Mouse (Mus musculus) neural tube, embryonic 12.5 days (tissue): Measurements from ENCODE around the gene Llph. TPM values are rescaled to one million over a fixed set of nuclear protein-coding genes. Genes with fewer than 3 reads are reported as not detected.

Experiments used
- ATAC-seq: fragments of 200-750 bp; cut with Nextera tagmentation; 2 replicates; pipeline ENCODE4 v1.8.0; 2017; ENCODE audit warnings: low read depth, mild to moderate bottlenecking, moderate TSS enrichment, moderate library complexity; ENCODE audit not compliant: low FRiP score
- H3K27ac ChIP-seq: fragments of 300-500 bp; sonication (generic); 2 replicates; pipeline ENCODE4 v1.5.1; 2016
- H3K27me3 ChIP-seq: fragments of 300-500 bp; sonication (generic); replicated peaks from 2 replicates; pipeline ENCODE4 v1.6.1; 2016; ENCODE audit warnings: mild to moderate bottlenecking
- H3K36me3 ChIP-seq: fragments of 300-500 bp; sonication (generic); 2 replicates; pipeline ENCODE4 v1.6.1; 2016; ENCODE audit warnings: mild to moderate bottlenecking
- H3K4me1 ChIP-seq: fragments of 300-500 bp; sonication (generic); 2 replicates; pipeline ENCODE4 v1.6.1; 2016
- H3K4me2 ChIP-seq: fragments of 300-500 bp; sonication (generic); replicated peaks from 2 replicates; pipeline ENCODE4 v1.6.1; 2016; ENCODE audit warnings: mild to moderate bottlenecking
- H3K4me3 ChIP-seq: fragments of 300-500 bp; sonication (generic); 2 replicates; pipeline ENCODE4 v1.5.1; 2016
- H3K9ac ChIP-seq: fragments of 300-500 bp; sonication (generic); 2 replicates; pipeline ENCODE4 v1.6.1; 2016; ENCODE audit warnings: mild to moderate bottlenecking
- H3K9me3 ChIP-seq: fragments of 300-500 bp; sonication (generic); 2 replicates; pipeline ENCODE4 v1.6.1; 2016; ENCODE audit warnings: mild to moderate bottlenecking
- WGBS: fragments of 180-500 bp; shearing (Covaris S2); methylation state at CpG from one replicate; pipeline ENCODE4 v1.1.7; 2016; 5-methylcytosine and 5-hydroxymethylcytosine counted together
- polyA plus RNA-seq: library from polyadenylated mRNA; unstranded; fragments of >200 nt; fragmentation: Nextera tagmentation; extraction: Ambion mirVana; gene quantifications from 2 replicates; pipeline ENCODE4 v1.2.1, GENCODE M21; 2016

Gene Llph
- polyA plus RNA-seq, result 51.3 and 51.9 TPM in 2 replicates

DNA sequence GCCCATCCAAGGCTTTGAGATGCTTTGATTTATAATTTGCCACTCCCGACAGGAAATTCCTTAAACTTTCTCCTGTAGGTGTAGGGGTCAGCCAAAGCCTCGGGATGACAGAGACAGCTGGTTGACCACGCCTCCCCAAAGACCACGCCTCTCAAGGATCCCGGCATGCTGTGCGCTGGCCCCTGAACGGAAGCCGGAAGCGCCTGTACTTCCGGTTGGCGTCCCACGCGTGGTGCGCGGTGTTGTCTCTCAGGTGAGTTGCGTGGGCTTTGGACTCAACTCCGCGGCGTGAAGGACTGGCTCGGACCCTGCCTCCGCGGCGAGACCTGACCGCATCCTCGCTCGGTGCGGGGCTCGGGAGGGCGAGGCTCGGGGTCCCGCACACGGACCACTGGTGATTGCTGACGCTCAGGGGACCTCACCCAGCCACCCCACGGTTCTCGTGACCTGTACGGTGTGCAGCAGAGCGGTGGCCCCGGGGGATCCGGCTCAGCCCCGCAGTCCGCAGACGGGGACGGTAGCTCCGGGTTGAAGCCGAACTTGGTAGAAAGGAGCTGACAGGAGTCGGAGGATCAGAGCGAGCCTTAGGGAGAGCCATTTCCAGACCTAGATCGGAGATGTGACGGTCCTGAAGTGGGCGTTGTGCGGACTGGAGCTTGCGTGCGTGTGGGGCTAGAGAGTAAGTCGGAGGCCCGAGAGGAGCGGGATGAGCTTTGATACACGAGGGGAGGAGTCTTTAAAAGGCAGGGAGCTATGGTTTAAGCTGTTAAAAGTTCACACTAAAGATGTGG, at the start of gene Llph:
TSS of gene Llph (plus strand) at position 200 of the 791 bp plus-strand sequence.
- H3K4me2 ChIP-seq, result peak within 1 kb of the TSS; percentile 90
- peak within 1 kb of the TSS; percentile 99 for H3K4me3 ChIP-seq
- H3K27ac ChIP-seq, result no peak within 1 kb of the TSS
- under 1% methylated on average over 57 of the region's 57 CpGs for whole genome bisulfite sequencing
- peaks cover 15% of the 10 kb centered on the region for H3K4me1 ChIP-seq
- peaks cover 29% of the 10 kb centered on the region for H3K36me3 ChIP-seq
- ATAC-seq, result peak; percentile 93
- H3K9me3 ChIP-seq, result no peaks in the 10 kb centered on the region
- H3K9ac ChIP-seq, result peak within 1 kb of the TSS; percentile 87
- H3K27me3 ChIP-seq, result no peaks in the 10 kb centered on the region

DNA sequence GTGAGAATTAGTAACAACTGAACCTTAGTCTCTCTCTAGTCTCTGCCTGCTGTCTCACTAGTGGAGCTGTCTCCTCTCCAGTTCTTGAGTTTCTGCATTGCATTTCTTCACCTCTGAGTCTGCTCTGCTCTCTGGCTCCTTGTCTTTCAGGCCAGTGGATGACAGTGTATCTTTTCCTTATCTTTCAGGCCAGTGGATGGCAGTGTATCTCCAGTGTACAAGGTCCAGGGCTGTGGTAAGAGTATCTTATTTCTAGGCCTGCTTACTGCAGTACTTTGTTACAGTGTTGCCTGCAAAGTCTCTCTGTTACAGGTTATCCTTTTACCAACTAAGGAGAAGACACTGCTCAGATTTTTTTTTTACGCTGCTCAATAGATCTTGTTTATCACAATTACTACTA, 44.0 kb upstream of the Llph start:
- Histone ChIP-seq H3K36me3 (no peaks in the 10 kb centered on the region), H3K9me3 (no peaks in the 10 kb centered on the region), H3K9ac (no peak overlapping the region), H3K27me3 (no peaks in the 10 kb centered on the region), H3K4me3 (no peak overlapping the region), H3K4me2 (no peak overlapping the region), H3K27ac (no peak overlapping the region), H3K4me1 (no peaks in the 10 kb centered on the region)
- ATAC-seq, result no peak
- WGBS, result 91% methylated on average over 1 of the region's 1 CpGs

- Histone ChIP-seq H3K27ac (no peak overlapping the region), H3K9me3 (no peaks in the 10 kb centered on the region), H3K4me2 (no peak overlapping the region), H3K4me3 (no peak overlapping the region), H3K36me3 (no peaks in the 10 kb centered on the region), H3K27me3 (no peaks in the 10 kb centered on the region), H3K9ac (no peak overlapping the region), H3K4me1 (no peaks in the 10 kb centered on the region)
- ATAC-seq, result no peak
- WGBS, result 92% methylated on average over 2 of the region's 2 CpGs
These were observed 43.5 kb upstream of the Llph start for GRCm38 (mm10) chr10:120183342-120183741.

GRCm38 (mm10) chr10:120188513-120188912, 38.4 kb upstream of the Llph start:
- Histone ChIP-seq H3K27me3 (no peaks in the 10 kb centered on the region), H3K9me3 (no peaks in the 10 kb centered on the region), H3K4me1 (no peaks in the 10 kb centered on the region), H3K9ac (no peak overlapping the region), H3K4me2 (no peak overlapping the region), H3K4me3 (no peak overlapping the region), H3K36me3 (no peaks in the 10 kb centered on the region), H3K27ac (no peak overlapping the region)
- ATAC-seq, result no peak
- 77% methylated on average over 2 of the region's 2 CpGs for WGBS

DNA sequence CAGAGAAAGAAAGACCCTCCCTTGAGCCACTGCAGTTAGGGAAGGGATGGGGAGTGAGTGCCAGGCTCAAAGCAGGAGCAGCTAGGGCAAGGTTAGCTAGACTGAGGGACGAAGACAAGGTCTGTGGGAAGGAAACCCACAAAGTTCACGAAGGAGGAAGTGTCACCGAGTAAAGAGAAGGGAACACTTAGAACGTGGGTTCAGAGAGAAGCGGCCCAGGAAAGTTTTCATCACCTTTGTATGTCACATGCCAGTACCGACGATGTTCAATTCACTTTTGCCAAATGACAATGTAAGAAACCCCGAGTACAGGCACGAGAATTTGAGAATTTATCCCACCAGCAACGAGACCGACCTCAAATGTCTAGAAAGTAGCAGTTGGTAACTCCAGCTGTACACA, 37.6 kb upstream of the Llph start:
- no peak for ATAC-seq

DNA sequence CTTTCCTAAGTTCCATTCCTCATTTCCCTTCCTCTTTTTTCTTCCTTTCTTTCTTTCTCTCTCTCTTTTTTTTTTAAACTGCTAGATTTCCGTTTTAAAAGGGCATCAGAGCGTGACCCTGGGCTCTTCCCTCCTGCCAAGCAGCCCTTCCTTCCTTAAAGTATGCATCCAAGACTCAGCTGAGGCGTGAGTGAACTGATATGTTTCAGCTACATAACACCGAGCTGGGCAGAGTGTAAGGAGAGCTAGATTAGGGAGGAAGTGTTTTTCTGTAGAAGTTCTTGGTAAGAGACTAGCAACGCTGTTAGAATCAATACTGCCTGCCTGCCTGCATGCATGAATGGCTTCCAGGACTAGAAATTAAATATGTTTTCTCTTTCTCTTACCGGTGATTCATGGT, 37.1 kb upstream of the Llph start:
- Histone ChIP-seq H3K4me1 (no peaks in the 10 kb centered on the region), H3K36me3 (no peaks in the 10 kb centered on the region), H3K27ac (no peak overlapping the region), H3K4me2 (no peak overlapping the region), H3K4me3 (no peak overlapping the region), H3K9me3 (no peaks in the 10 kb centered on the region), H3K27me3 (no peaks in the 10 kb centered on the region), H3K9ac (no peak overlapping the region)
- 50% methylated on average over 6 of the region's 6 CpGs for WGBS
- ATAC-seq, result no peak

More for the DNA sequence above, 37.6 kb upstream of the Llph start:
- H3K9me3 ChIP-seq, result no peaks in the 10 kb centered on the region
- H3K4me2 ChIP-seq, result no peak overlapping the region
- 82% methylated on average over 11 of the region's 11 CpGs for WGBS
- no peaks in the 10 kb centered on the region for H3K27me3 ChIP-seq
- no peak overlapping the region for H3K4me3 ChIP-seq
- H3K9ac ChIP-seq, result no peak overlapping the region
- H3K4me1 ChIP-seq, result no peaks in the 10 kb centered on the region
- H3K36me3 ChIP-seq, result no peaks in the 10 kb centered on the region
- H3K27ac ChIP-seq, result no peak overlapping the region

DNA sequence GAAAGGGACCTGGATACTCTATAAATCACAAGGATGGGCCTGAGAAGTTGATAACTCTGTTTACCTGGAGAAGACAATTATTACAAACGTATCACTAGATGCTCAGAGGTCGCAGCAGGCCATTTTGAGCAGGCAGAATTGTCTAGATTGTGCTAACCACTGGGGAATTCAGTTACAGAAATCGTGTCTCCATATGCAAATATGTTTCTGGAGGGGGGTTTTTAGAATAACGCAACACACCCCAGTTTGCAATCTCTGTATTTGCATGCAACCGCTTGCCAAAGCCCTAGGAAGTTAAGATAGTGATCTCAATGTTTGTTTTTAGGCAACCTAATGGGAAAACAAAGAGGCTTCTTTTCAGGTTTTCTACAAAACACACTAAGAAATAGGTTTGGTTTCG, 35.7 kb upstream of the Llph start:
- Histone ChIP-seq H3K4me1 (no peaks in the 10 kb centered on the region), H3K27ac (no peak overlapping the region), H3K4me2 (no peak overlapping the region), H3K4me3 (no peak overlapping the region), H3K27me3 (no peaks in the 10 kb centered on the region), H3K9me3 (no peaks in the 10 kb centered on the region), H3K36me3 (no peaks in the 10 kb centered on the region), H3K9ac (no peak overlapping the region)
- no peak for ATAC-seq
- 90% methylated on average over 6 of the region's 6 CpGs for WGBS

DNA sequence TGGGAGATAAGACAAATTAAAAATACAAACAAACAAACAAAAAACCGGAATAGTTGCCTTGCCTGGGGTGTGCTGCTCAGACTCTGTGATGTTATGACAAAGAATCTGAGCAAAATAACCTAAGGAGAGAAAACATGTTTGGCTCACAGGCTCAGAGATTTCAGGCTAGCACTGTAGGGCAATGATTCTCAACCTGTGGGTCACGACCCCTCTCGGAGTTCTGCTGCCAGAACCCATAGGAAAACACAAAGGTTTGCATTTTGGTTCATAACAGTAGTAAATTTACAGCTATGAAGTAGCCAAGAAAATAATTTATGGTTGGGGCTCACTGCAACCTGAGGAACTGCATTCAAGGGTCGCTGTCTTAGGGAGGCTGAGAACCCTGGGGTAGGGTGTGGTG, 34.6 kb upstream of the Llph start:
- 0 out of 2 replicates have a peak, but pooled peaks cover 2% of the 10 kb centered on the region for H3K27me3 ChIP-seq
- H3K4me2 ChIP-seq, result no peak overlapping the region
- no peak overlapping the region for H3K27ac ChIP-seq
- no peak for ATAC-seq
- H3K4me3 ChIP-seq, result no peak overlapping the region
- no peaks in the 10 kb centered on the region for H3K9me3 ChIP-seq
- no peaks in the 10 kb centered on the region for H3K36me3 ChIP-seq
- H3K9ac ChIP-seq, result no peak overlapping the region
- WGBS, result 87% methylated on average over 4 of the region's 4 CpGs
- H3K4me1 ChIP-seq, result no peaks in the 10 kb centered on the region

GRCm38 (mm10) chr10:120193255-120193654, 33.6 kb upstream of the Llph start:
- H3K27me3 ChIP-seq, result 0 out of 2 replicates have a peak, but pooled peaks cover 6% of the 10 kb centered on the region
- H3K9ac ChIP-seq, result no peak overlapping the region
- no peaks in the 10 kb centered on the region for H3K36me3 ChIP-seq
- H3K4me1 ChIP-seq, result no peaks in the 10 kb centered on the region
- 94% methylated on average over 8 of the region's 8 CpGs for WGBS
- ATAC-seq, result no peak
- no peaks in the 10 kb centered on the region for H3K9me3 ChIP-seq
- no peak overlapping the region for H3K4me3 ChIP-seq
- no peak overlapping the region for H3K4me2 ChIP-seq
- no peak overlapping the region for H3K27ac ChIP-seq

GRCm38 (mm10) chr10:120197061-120197835, 29.6 kb upstream of the Llph start:
- H3K4me3 ChIP-seq, result no peak overlapping the region
- H3K27ac ChIP-seq, result no peak overlapping the region
- H3K27me3 ChIP-seq, result peaks cover 16% of the 10 kb centered on the region; the same call in 1 of the 2 replicates
- 84% methylated on average over 14 of the region's 14 CpGs for WGBS
- H3K9me3 ChIP-seq, result no peaks in the 10 kb centered on the region
- no peak for ATAC-seq
- H3K36me3 ChIP-seq, result no peaks in the 10 kb centered on the region
- H3K9ac ChIP-seq, result no peak overlapping the region
- H3K4me1 ChIP-seq, result peaks cover 7% of the 10 kb centered on the region; the same call in 1 of the 2 replicates
- no peak overlapping the region for H3K4me2 ChIP-seq

DNA sequence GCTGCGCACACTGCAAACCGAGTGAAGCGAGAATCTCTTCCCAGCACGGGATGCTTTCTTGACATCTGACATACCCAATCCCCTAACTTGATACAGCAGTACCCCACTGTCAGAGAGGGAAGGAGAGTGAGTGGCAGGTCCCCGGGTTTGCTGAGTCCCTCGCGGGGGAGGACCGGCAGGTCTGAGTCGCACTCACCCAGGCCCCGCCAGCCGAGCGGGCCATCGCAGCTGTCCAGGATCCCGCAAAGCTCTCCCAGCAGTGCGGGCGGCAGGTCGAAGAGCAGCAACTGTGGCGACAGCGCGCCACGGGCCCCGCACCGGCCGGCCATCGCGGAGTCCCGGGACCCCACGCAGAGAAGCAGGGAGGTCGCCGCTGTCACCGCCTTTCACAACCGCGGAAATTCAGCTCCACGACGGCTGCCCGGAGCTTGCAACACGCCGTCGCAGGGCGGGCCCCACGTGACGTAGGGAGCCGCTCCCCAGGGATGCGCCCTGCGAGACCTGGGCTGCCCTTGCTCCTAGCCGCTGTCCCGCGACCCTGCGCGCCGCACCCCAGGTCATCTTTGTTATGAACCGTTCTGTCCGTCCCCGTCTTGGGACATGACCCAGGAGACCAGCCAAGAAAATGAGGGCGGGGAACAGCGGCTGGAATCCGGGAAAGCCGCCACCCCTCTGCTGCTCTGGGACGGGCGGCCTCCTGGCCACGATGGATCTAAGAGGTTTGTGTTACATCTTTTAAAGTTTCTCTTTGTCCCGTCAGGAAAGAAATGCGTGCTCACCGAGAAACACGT, 25.5 kb upstream of the Llph start, which contains the start of gene Tmbim4:
TSS of gene Tmbim4 (plus strand) at position 460 of the 791 bp plus-strand sequence.
- no peak within 1 kb of the TSS for H3K27ac ChIP-seq
- peak; percentile 66; the same call in 1 of the 2 replicates for ATAC-seq

More for the DNA sequence above, 25.5 kb upstream of the Llph start, which contains the start of gene Tmbim4:
- Histone ChIP-seq H3K4me2 (peak within 1 kb of the TSS; percentile 91), H3K4me1 (peaks cover 7% of the 10 kb centered on the region; the same call in 1 of the 2 replicates), H3K4me3 (peak within 1 kb of the TSS; percentile 51), H3K36me3 (no peaks in the 10 kb centered on the region), H3K27me3 (peaks cover 16% of the 10 kb centered on the region; the same call in 1 of the 2 replicates), H3K9ac (peak within 1 kb of the TSS; percentile 58), H3K9me3 (no peaks in the 10 kb centered on the region)
- WGBS, result 1% methylated on average over 65 of the region's 65 CpGs
